Mouse (Mus musculus) intestine, embryonic 15.5 days (tissue): Measurements from ENCODE around the gene Gas7. TPM values are rescaled to one million over a fixed set of nuclear protein-coding genes. Genes with fewer than 3 reads are reported as not detected.

ENCODE experiments used
- ATAC-seq: fragments of 200-750 bp; cut with Nextera tagmentation; 2 replicates; pipeline ENCODE4 v1.8.0; 2017; ENCODE audit warnings: moderate TSS enrichment, moderate library complexity
- H3K27ac ChIP-seq: fragments of 300-500 bp; sonication (generic); 2 replicates; pipeline ENCODE4 v1.5.1; 2015; ENCODE audit warnings: mild to moderate bottlenecking, inconsistent platforms
- H3K27me3 ChIP-seq: fragments of 300-500 bp; sonication (generic); replicated peaks from 2 replicates; pipeline ENCODE4 v1.6.1; 2015; ENCODE audit warnings: inconsistent platforms
- H3K36me3 ChIP-seq: fragments of 300-500 bp; sonication (generic); 2 replicates; pipeline ENCODE4 v1.6.1; 2015; ENCODE audit warnings: inconsistent platforms
- H3K4me1 ChIP-seq: fragments of 300-500 bp; sonication (generic); replicated peaks from 2 replicates; pipeline ENCODE4 v1.6.1; 2015; ENCODE audit warnings: inconsistent platforms
- H3K4me2 ChIP-seq: fragments of 300-500 bp; sonication (generic); replicated peaks from 2 replicates; pipeline ENCODE4 v1.6.1; 2015; ENCODE audit warnings: mild to moderate bottlenecking, inconsistent platforms
- H3K4me3 ChIP-seq: fragments of 300-500 bp; sonication (generic); replicated peaks from 2 replicates; pipeline ENCODE4 v1.5.1; 2015; ENCODE audit warnings: inconsistent platforms
- H3K9ac ChIP-seq: fragments of 300-500 bp; sonication (generic); 2 replicates; pipeline ENCODE4 v1.6.1; 2015; ENCODE audit warnings: inconsistent platforms
- H3K9me3 ChIP-seq: fragments of 300-500 bp; sonication (generic); 2 replicates; pipeline ENCODE4 v1.6.1; 2016; ENCODE audit warnings: inconsistent platforms
- WGBS: fragments of 180-500 bp; shearing (Covaris S2); methylation state at CpG from one replicate; pipeline ENCODE4 v1.1.7; 2015; 5-methylcytosine and 5-hydroxymethylcytosine counted together
- polyA plus RNA-seq: library from polyadenylated mRNA; unstranded; fragments of >200 nt; fragmentation: Nextera tagmentation; extraction: Ambion mirVana; gene quantifications from 2 replicates; pipeline ENCODE4 v1.2.1, GENCODE M21; 2015

Gene Gas7
- polyA plus RNA-seq, 1 experiment from 2014 or later = 10.4 TPM

GRCm38 (mm10) chr11:67525841-67526240, 70.6 kb downstream of the Gas7 start:
- no peaks in the 10 kb centered on the region for H3K9me3 ChIP-seq
- H3K36me3 ChIP-seq = no peaks in the 10 kb centered on the region
- no peak overlapping the region for H3K4me2 ChIP-seq
- 57% methylated on average over 3 of the region's 3 CpGs for WGBS
- H3K27ac ChIP-seq = no peak overlapping the region
- ATAC-seq = no peak
- H3K4me3 ChIP-seq = no peak overlapping the region
- H3K9ac ChIP-seq = no peak overlapping the region
- no peaks in the 10 kb centered on the region for H3K27me3 ChIP-seq
- peaks cover 23% of the 10 kb centered on the region for H3K4me1 ChIP-seq

- no peaks in the 10 kb centered on the region for H3K36me3 ChIP-seq
- no peaks in the 10 kb centered on the region for H3K9me3 ChIP-seq
- no peak overlapping the region for H3K9ac ChIP-seq
- H3K4me3 ChIP-seq = no peak overlapping the region
- 0 out of 2 replicates have a peak overlapping the region, but pooled peaks have one; percentile 9 for H3K4me2 ChIP-seq
- ATAC-seq = peak; percentile 94
- H3K27me3 ChIP-seq = no peaks in the 10 kb centered on the region
- WGBS = 58% methylated on average over 12 of the region's 12 CpGs
- H3K27ac ChIP-seq = peak overlapping the region; percentile 62
- H3K4me1 ChIP-seq = peaks cover 23% of the 10 kb centered on the region
Observed at GRCm38 (mm10) chr11:67526621-67527545, 71.6 kb downstream of the Gas7 start.

- Histone ChIP-seq H3K9ac (no peak overlapping the region), H3K36me3 (no peaks in the 10 kb centered on the region), H3K4me3 (no peak overlapping the region), H3K4me2 (no peak overlapping the region), H3K4me1 (peaks cover 14% of the 10 kb centered on the region), H3K27ac (no peak overlapping the region), H3K9me3 (no peaks in the 10 kb centered on the region), H3K27me3 (no peaks in the 10 kb centered on the region)
- no peak for ATAC-seq
- WGBS = 62% methylated on average over 2 of the region's 2 CpGs
Observed at GRCm38 (mm10) chr11:67531286-67531685, 76.0 kb downstream of the Gas7 start.

- Histone ChIP-seq H3K4me3 (no peak overlapping the region), H3K27ac (no peak overlapping the region), H3K36me3 (no peaks in the 10 kb centered on the region), H3K4me2 (no peak overlapping the region), H3K9me3 (no peaks in the 10 kb centered on the region), H3K9ac (no peak overlapping the region), H3K4me1 (peaks cover 7% of the 10 kb centered on the region), H3K27me3 (no peaks in the 10 kb centered on the region)
- peak; percentile 68 for ATAC-seq
- WGBS = 62% methylated on average over 6 of the region's 6 CpGs
Observed at GRCm38 (mm10) chr11:67531926-67532565, 76.8 kb downstream of the Gas7 start.

GRCm38 (mm10) chr11:67532728-67533127, 77.5 kb downstream of the Gas7 start:
- H3K27ac ChIP-seq = no peak overlapping the region
- H3K4me1 ChIP-seq = 0 out of 2 replicates have a peak, but pooled peaks cover 2% of the 10 kb centered on the region
- H3K4me2 ChIP-seq = no peak overlapping the region
- H3K4me3 ChIP-seq = no peak overlapping the region
- no peaks in the 10 kb centered on the region for H3K36me3 ChIP-seq
- 75% methylated on average over 10 of the region's 10 CpGs for WGBS
- no peaks in the 10 kb centered on the region for H3K27me3 ChIP-seq
- no peak overlapping the region for H3K9ac ChIP-seq
- H3K9me3 ChIP-seq = no peaks in the 10 kb centered on the region
- ATAC-seq = no peak

- 81% methylated on average over 6 of the region's 6 CpGs for WGBS
- Histone ChIP-seq H3K36me3 (no peaks in the 10 kb centered on the region), H3K4me3 (no peak overlapping the region), H3K9ac (no peak overlapping the region), H3K27me3 (no peaks in the 10 kb centered on the region), H3K9me3 (no peaks in the 10 kb centered on the region), H3K4me2 (no peak overlapping the region), H3K4me1 (0 out of 2 replicates have a peak, but pooled peaks cover 4% of the 10 kb centered on the region), H3K27ac (no peak overlapping the region)
- ATAC-seq = no peak
Observed at GRCm38 (mm10) chr11:67533151-67533550, 77.9 kb downstream of the Gas7 start.

- H3K4me2 ChIP-seq = no peak overlapping the region
- 88% methylated on average over 1 of the region's 1 CpGs for WGBS
- no peaks in the 10 kb centered on the region for H3K9me3 ChIP-seq
- H3K9ac ChIP-seq = no peak overlapping the region
- peaks cover 10% of the 10 kb centered on the region; the same call in 1 of the 2 replicates for H3K4me1 ChIP-seq
- H3K27me3 ChIP-seq = no peaks in the 10 kb centered on the region
- H3K27ac ChIP-seq = no peak overlapping the region
- H3K36me3 ChIP-seq = no peaks in the 10 kb centered on the region
- no peak overlapping the region for H3K4me3 ChIP-seq
- no peak for ATAC-seq
Observed at GRCm38 (mm10) chr11:67535703-67536102, 80.5 kb downstream of the Gas7 start.

GRCm38 (mm10) chr11:67536413-67536812, 81.2 kb downstream of the Gas7 start:
- H3K9ac ChIP-seq = no peak overlapping the region
- H3K4me3 ChIP-seq = no peak overlapping the region
- H3K4me1 ChIP-seq = peaks cover 10% of the 10 kb centered on the region; the same call in 1 of the 2 replicates
- H3K27me3 ChIP-seq = no peaks in the 10 kb centered on the region
- H3K9me3 ChIP-seq = no peaks in the 10 kb centered on the region
- no peak overlapping the region for H3K27ac ChIP-seq
- H3K36me3 ChIP-seq = no peaks in the 10 kb centered on the region
- H3K4me2 ChIP-seq = no peak overlapping the region
- WGBS = 74% methylated on average over 1 of the region's 1 CpGs
- ATAC-seq = no peak

- ATAC-seq = no peak
- no peak overlapping the region for H3K9ac ChIP-seq
- H3K27ac ChIP-seq = no peak overlapping the region
- H3K36me3 ChIP-seq = no peaks in the 10 kb centered on the region
- 85% methylated on average over 4 of the region's 4 CpGs for WGBS
- peaks cover 10% of the 10 kb centered on the region; the same call in 1 of the 2 replicates for H3K4me1 ChIP-seq
- no peak overlapping the region for H3K4me2 ChIP-seq
- no peaks in the 10 kb centered on the region for H3K9me3 ChIP-seq
- H3K4me3 ChIP-seq = no peak overlapping the region
- H3K27me3 ChIP-seq = no peaks in the 10 kb centered on the region
Observed at GRCm38 (mm10) chr11:67537353-67537752, 82.1 kb downstream of the Gas7 start.

- no peak overlapping the region for H3K4me2 ChIP-seq
- no peaks in the 10 kb centered on the region for H3K36me3 ChIP-seq
- H3K27me3 ChIP-seq = no peaks in the 10 kb centered on the region
- no peak overlapping the region for H3K27ac ChIP-seq
- no peak overlapping the region for H3K9ac ChIP-seq
- peaks cover 8% of the 10 kb centered on the region; the same call in 1 of the 2 replicates for H3K4me1 ChIP-seq
- peak; percentile 79 for ATAC-seq
- no peaks in the 10 kb centered on the region for H3K9me3 ChIP-seq
- no peak overlapping the region for H3K4me3 ChIP-seq
- WGBS = 67% methylated on average over 6 of the region's 6 CpGs
Observed at GRCm38 (mm10) chr11:67538557-67538956, 83.3 kb downstream of the Gas7 start.

GRCm38 (mm10) chr11:67544656-67545432, 89.6 kb downstream of the Gas7 start:
- ATAC-seq = peak; percentile 46
- peak overlapping the region; percentile 36; the same call in 1 of the 2 replicates for H3K27ac ChIP-seq
- no peak overlapping the region for H3K4me3 ChIP-seq
- H3K9me3 ChIP-seq = no peaks in the 10 kb centered on the region
- H3K4me1 ChIP-seq = peaks cover 14% of the 10 kb centered on the region
- H3K4me2 ChIP-seq = no peak overlapping the region
- 18% methylated on average over 11 of the region's 11 CpGs for WGBS
- H3K9ac ChIP-seq = no peak overlapping the region
- H3K36me3 ChIP-seq = no peaks in the 10 kb centered on the region
- no peaks in the 10 kb centered on the region for H3K27me3 ChIP-seq

GRCm38 (mm10) chr11:67546582-67546981, 91.3 kb downstream of the Gas7 start:
- Histone ChIP-seq H3K4me2 (no peak overlapping the region), H3K27me3 (no peaks in the 10 kb centered on the region), H3K36me3 (no peaks in the 10 kb centered on the region), H3K9ac (no peak overlapping the region), H3K4me1 (peaks cover 14% of the 10 kb centered on the region), H3K4me3 (no peak overlapping the region), H3K9me3 (no peaks in the 10 kb centered on the region), H3K27ac (no peak overlapping the region)
- no peak for ATAC-seq
- 40% methylated on average over 5 of the region's 5 CpGs for WGBS
